8 mouse cellular contexts compared by ENCODE assay signal in genomic region chr10:126928011-126928818, GRCm38 (mm10). TPM values are rescaled to one million over a fixed set of nuclear protein-coding genes. Genes with fewer than 3 reads are reported as not detected.
A peak's percentile ranks its signal among the peaks of the same experiment; 100 is the strongest.
DNase-seq lines count a peak whose midpoint lies in the region; ATAC-seq lines count a peak whose summit lies in the region.

No protein-coding gene starts in this region.

- under 1% methylated on average over 38 of the region's 39 CpGs for WGBS in forebrain, embryonic 12.5 days
- WGBS in heart, embryonic 16.5 days, result 1% methylated on average over 39 of the region's 39 CpGs
- WGBS in liver, embryonic 15.5 days (ENCODE audit: insufficient replicate concordance), result 1% methylated on average over 39 of the region's 39 CpGs
- under 1% methylated on average over 39 of the region's 39 CpGs for WGBS in neural tube, embryonic 13.5 days

- no peaks in the 10 kb centered on the region for H3K36me3 ChIP-seq in forebrain, embryonic 12.5 days (replicated peaks)
- H3K36me3 ChIP-seq in heart, embryonic 16.5 days (ENCODE audit: control insufficient read depth, insufficient read depth), result no peaks in the 10 kb centered on the region
- no peaks in the 10 kb centered on the region for H3K36me3 ChIP-seq in liver, embryonic 15.5 days (replicated peaks)
- H3K36me3 ChIP-seq in neural tube, embryonic 13.5 days, result no peaks in the 10 kb centered on the region

- peak; percentile 44 for ATAC-seq in forebrain, embryonic 12.5 days (ENCODE audit: low FRiP score)
- peak; percentile 75 for ATAC-seq in heart, embryonic 16.5 days (replicated peaks; ENCODE audit: extremely low read depth, insufficient read depth, low FRiP score)
- peak; percentile 54; the same call in 1 of the 2 replicates for ATAC-seq in liver, embryonic 15.5 days (ENCODE audit: insufficient read depth)
- peak; percentile 47 for ATAC-seq in neural tube, embryonic 13.5 days (ENCODE audit: low read depth)

- 0 out of 2 replicates have a peak, but pooled peaks cover 9% of the 10 kb centered on the region for H3K27me3 ChIP-seq in forebrain, embryonic 12.5 days
- no peaks in the 10 kb centered on the region for H3K27me3 ChIP-seq in heart, embryonic 16.5 days (ENCODE audit: control insufficient read depth, insufficient read depth, low read length)
- H3K27me3 ChIP-seq in liver, embryonic 15.5 days, result peaks cover 55% of the 10 kb centered on the region
- H3K27me3 ChIP-seq in neural tube, embryonic 13.5 days, result peaks cover 29% of the 10 kb centered on the region

- H3K4me1 ChIP-seq in forebrain, embryonic 12.5 days, result peaks cover 61% of the 10 kb centered on the region
- peaks cover 47% of the 10 kb centered on the region for H3K4me1 ChIP-seq in heart, embryonic 16.5 days (ENCODE audit: control insufficient read depth, insufficient read depth, low read length)
- peaks cover 29% of the 10 kb centered on the region for H3K4me1 ChIP-seq in liver, embryonic 15.5 days (replicated peaks)
- H3K4me1 ChIP-seq in neural tube, embryonic 13.5 days (replicated peaks), result peaks cover 61% of the 10 kb centered on the region

- H3K4me3 ChIP-seq in forebrain, embryonic 12.5 days (replicated peaks), result peak overlapping the region; percentile 51
- H3K4me3 ChIP-seq in heart, embryonic 16.5 days (ENCODE audit: low read length), result peak overlapping the region; percentile 66
- peak overlapping the region; percentile 51 for H3K4me3 ChIP-seq in liver, embryonic 15.5 days (replicated peaks)
- peak overlapping the region; percentile 55 for H3K4me3 ChIP-seq in neural tube, embryonic 13.5 days

- H3K9ac ChIP-seq in forebrain, embryonic 12.5 days, result peak overlapping the region; percentile 65
- H3K9ac ChIP-seq in heart, embryonic 16.5 days (ENCODE audit: low read length), result peak overlapping the region; percentile 82
- peak overlapping the region; percentile 27; the same call in 1 of the 2 replicates for H3K9ac ChIP-seq in liver, embryonic 15.5 days
- peak overlapping the region; percentile 77 for H3K9ac ChIP-seq in neural tube, embryonic 13.5 days

- 0 out of 2 replicates have a peak, but pooled peaks cover 2% of the 10 kb centered on the region for H3K9me3 ChIP-seq in forebrain, embryonic 12.5 days
- no peaks in the 10 kb centered on the region for H3K9me3 ChIP-seq in heart, embryonic 16.5 days (replicated peaks; ENCODE audit: control insufficient read depth, low read length)
- H3K9me3 ChIP-seq in liver, embryonic 15.5 days (replicated peaks), result no peaks in the 10 kb centered on the region
- no peaks in the 10 kb centered on the region for H3K9me3 ChIP-seq in neural tube, embryonic 13.5 days

- peak overlapping the region; percentile 84 for H3K4me2 ChIP-seq in forebrain, embryonic 12.5 days
- H3K4me2 ChIP-seq in heart, embryonic 16.5 days (ENCODE audit: low read depth, low read length), result peak overlapping the region; percentile 84
- peak overlapping the region; percentile 62 for H3K4me2 ChIP-seq in liver, embryonic 15.5 days
- peak overlapping the region; percentile 82 for H3K4me2 ChIP-seq in neural tube, embryonic 13.5 days

- peak overlapping the region; percentile 85 for H3K27ac ChIP-seq in forebrain, embryonic 12.5 days
- peak overlapping the region; percentile 95 for H3K27ac ChIP-seq in heart, embryonic 16.5 days (ENCODE audit: low read length)
- peak overlapping the region; percentile 55 for H3K27ac ChIP-seq in liver, embryonic 15.5 days (replicated peaks)
- peak overlapping the region; percentile 86 for H3K27ac ChIP-seq in neural tube, embryonic 13.5 days (replicated peaks)

- peak; percentile 80 for DNase-seq in ES-CJ7 (ENCODE audit: low read depth, low spot score)
- peak; percentile 66 for DNase-seq in brain, embryonic 18.5 days (ENCODE audit: low read depth, low spot score)
- DNase-seq in kidney, postnatal 4 days, result peak; percentile 92 to 94
- peak; percentile 74 to 88 for DNase-seq in urinary bladder, postnatal 36 days (ENCODE audit: low spot score in 2 of 2)

RNA-seq across cellular contexts. Expression of gene Atp23, which starts 27.1 kb away (rescaled TPM):
- polyA plus RNA-seq in forebrain, embryonic 12.5 days (2016; fragmentation: Nextera tagmentation; extraction: Ambion mirVana), result 14.2 and 14.5 TPM in 2 replicates
- 10.3 and 11.3 TPM in 2 replicates for polyA plus RNA-seq in heart, embryonic 16.5 days (2015; fragmentation: Nextera tagmentation; extraction: Ambion mirVana)
- polyA plus RNA-seq in liver, embryonic 15.5 days (2015; fragmentation: Nextera tagmentation; extraction: Ambion mirVana), result 6.2 and 7.0 TPM in 2 replicates
- 10.5 and 12.0 TPM in 2 replicates for polyA plus RNA-seq in neural tube, embryonic 13.5 days (2015; fragmentation: Nextera tagmentation; extraction: Ambion mirVana)

RNA-seq across cellular contexts. Expression of gene Ctdsp2, which starts 50.3 kb away (rescaled TPM):
- 49.2 and 49.5 TPM in 2 replicates for polyA plus RNA-seq in forebrain, embryonic 12.5 days (2016; fragmentation: Nextera tagmentation; extraction: Ambion mirVana)
- polyA plus RNA-seq in heart, embryonic 16.5 days (2015; fragmentation: Nextera tagmentation; extraction: Ambion mirVana), result 38.2 and 41.8 TPM in 2 replicates
- 11.3 and 12.9 TPM in 2 replicates for polyA plus RNA-seq in liver, embryonic 15.5 days (2015; fragmentation: Nextera tagmentation; extraction: Ambion mirVana)
- 21.9 and 26.9 TPM in 2 replicates for polyA plus RNA-seq in neural tube, embryonic 13.5 days (2015; fragmentation: Nextera tagmentation; extraction: Ambion mirVana)

Comparison
In these comparisons a context has a peak if more than half of its experiments do, and no peak if none do; other contexts are left out.
1. Peak in every context shown above with its lines: DNase-seq, ATAC-seq, H3K4me3 ChIP-seq and H3K27ac ChIP-seq.
2. H3K9ac ChIP-seq: peak in every context shown above with its lines; median percentile 82 in heart, embryonic 16.5 days; 77 in neural tube, embryonic 13.5 days; 65 in forebrain, embryonic 12.5 days; 27 in liver, embryonic 15.5 days.